Mouse (Mus musculus) limb, embryonic 11.5 days (tissue): ENCODE measurements at regions not wholly inside any gene's neighbourhood (a gene's known extent, or its start where the extent isn't known, plus 50 kb on each side); places are given as distances from the start of the nearest gene placed in this dataset.

Experiments
- ATAC-seq: fragments of 200-750 bp; cut with Nextera tagmentation; 2 replicates; pipeline ENCODE4 v1.8.0; 2017; ENCODE audit warnings: low read depth; ENCODE audit not compliant: insufficient number of reproducible peaks, low FRiP score, low TSS enrichment
- DNase-seq: peaks from one replicate; pipeline ENCODE4 v3.0.0-alpha.2; 2015; ENCODE audit warnings: low spot score
- H3K27ac ChIP-seq: fragments of 300-500 bp; sonication (generic); replicated peaks from 2 replicates; pipeline ENCODE4 v1.5.1; 2014; ENCODE audit warnings: low read depth, mild to moderate bottlenecking, low read length
- H3K27me3 ChIP-seq: fragments of 300-500 bp; sonication (generic); 2 replicates; pipeline ENCODE4 v1.6.1; 2014; ENCODE audit warnings: mild to moderate bottlenecking, low read length, mixed read lengths; ENCODE audit not compliant: control insufficient read depth, insufficient read depth
- H3K36me3 ChIP-seq: fragments of 300-500 bp; sonication (generic); 2 replicates; pipeline ENCODE4 v1.6.1; 2014; ENCODE audit warnings: mild to moderate bottlenecking, low read length, moderate library complexity, mixed read lengths; ENCODE audit not compliant: control insufficient read depth, insufficient read depth
- H3K4me1 ChIP-seq: fragments of 300-500 bp; sonication (generic); 2 replicates; pipeline ENCODE4 v1.6.1; 2014; ENCODE audit warnings: low read length, mixed read lengths; ENCODE audit not compliant: control insufficient read depth, insufficient read depth
- H3K4me2 ChIP-seq: fragments of 300-500 bp; sonication (generic); 2 replicates; pipeline ENCODE4 v1.6.1; 2014; ENCODE audit warnings: low read depth, mild to moderate bottlenecking, moderate library complexity; ENCODE audit not compliant: severe bottlenecking
- H3K4me3 ChIP-seq: fragments of 300-500 bp; sonication (generic); 2 replicates; pipeline ENCODE4 v1.5.1; 2014; ENCODE audit warnings: low read depth, low read length
- H3K9ac ChIP-seq: fragments of 300-500 bp; sonication (generic); 2 replicates; pipeline ENCODE4 v1.6.1; 2014; ENCODE audit warnings: mild to moderate bottlenecking, low read length
- H3K9me3 ChIP-seq: fragments of 300-500 bp; sonication (generic); 2 replicates; pipeline ENCODE4 v1.6.1; 2016; ENCODE audit warnings: low read length; ENCODE audit not compliant: control insufficient read depth
- WGBS: fragments of 180-500 bp; shearing (Covaris S2); extraction: QIAGEN DNeasy Blood & Tissue Kit; methylation state at CpG from one replicate; pipeline ENCODE4 v1.1.7; 2014; 5-methylcytosine and 5-hydroxymethylcytosine counted together

GRCm38 (mm10) chr17:15970481-15971350, 139.9 kb upstream of the Rgmb start:
- H3K36me3 ChIP-seq, result no peaks in the 10 kb centered on the region
- no peak overlapping the region for H3K4me2 ChIP-seq
- H3K27me3 ChIP-seq, result no peaks in the 10 kb centered on the region
- H3K4me1 ChIP-seq, result no peaks in the 10 kb centered on the region
- DNase-seq, result no peak
- no peak for ATAC-seq
- no peak overlapping the region for H3K9ac ChIP-seq
- no peak overlapping the region for H3K27ac ChIP-seq
- H3K9me3 ChIP-seq, result no peaks in the 10 kb centered on the region
- 62% methylated on average over 6 of the region's 6 CpGs for WGBS
- no peak overlapping the region for H3K4me3 ChIP-seq

- WGBS, result 88% methylated on average over 5 of the region's 5 CpGs
- no peak for ATAC-seq
Observed at GRCm38 (mm10) chr17:15968331-15968730, 137.5 kb upstream of the Rgmb start.

GRCm38 (mm10) chr17:15955656-15956055, 124.8 kb upstream of the Rgmb start:
- no peaks in the 10 kb centered on the region for H3K27me3 ChIP-seq

More at GRCm38 (mm10) chr17:15968331-15968730, 137.5 kb upstream of the Rgmb start:
- H3K27ac ChIP-seq, result no peak overlapping the region
- no peaks in the 10 kb centered on the region for H3K9me3 ChIP-seq
- H3K4me3 ChIP-seq, result no peak overlapping the region
- no peaks in the 10 kb centered on the region for H3K4me1 ChIP-seq
- no peak overlapping the region for H3K9ac ChIP-seq
- no peaks in the 10 kb centered on the region for H3K36me3 ChIP-seq
- H3K4me2 ChIP-seq, result no peak overlapping the region
- no peak for DNase-seq
- H3K27me3 ChIP-seq, result no peaks in the 10 kb centered on the region

GRCm38 (mm10) chr17:15951641-15952040, 120.8 kb upstream of the Rgmb start:
- Histone ChIP-seq H3K4me2 (no peak overlapping the region), H3K9ac (no peak overlapping the region), H3K27me3 (no peaks in the 10 kb centered on the region), H3K4me1 (no peaks in the 10 kb centered on the region), H3K4me3 (no peak overlapping the region), H3K9me3 (no peaks in the 10 kb centered on the region), H3K27ac (no peak overlapping the region), H3K36me3 (no peaks in the 10 kb centered on the region)
- no peak for ATAC-seq
- DNase-seq, result no peak
- WGBS, result 87% methylated on average over 3 of the region's 3 CpGs

More at GRCm38 (mm10) chr17:15955656-15956055, 124.8 kb upstream of the Rgmb start:
- Histone ChIP-seq H3K4me3 (no peak overlapping the region), H3K9me3 (no peaks in the 10 kb centered on the region), H3K27ac (no peak overlapping the region), H3K4me2 (no peak overlapping the region), H3K36me3 (no peaks in the 10 kb centered on the region), H3K4me1 (no peaks in the 10 kb centered on the region), H3K9ac (no peak overlapping the region)
- ATAC-seq (no peak), DNase-seq (no peak)
- WGBS, result 77% methylated on average over 2 of the region's 2 CpGs

- Histone ChIP-seq H3K9ac (no peak overlapping the region), H3K27ac (no peak overlapping the region), H3K27me3 (no peaks in the 10 kb centered on the region), H3K4me3 (no peak overlapping the region), H3K4me2 (no peak overlapping the region), H3K9me3 (no peaks in the 10 kb centered on the region), H3K4me1 (no peaks in the 10 kb centered on the region), H3K36me3 (no peaks in the 10 kb centered on the region)
- no peak for DNase-seq
- 81% methylated on average over 6 of the region's 6 CpGs for WGBS
- ATAC-seq, result no peak
Observed at GRCm38 (mm10) chr17:15949753-15950152, 118.9 kb upstream of the Rgmb start.

- Histone ChIP-seq H3K27ac (no peak overlapping the region), H3K9ac (no peak overlapping the region), H3K4me3 (no peak overlapping the region), H3K27me3 (no peaks in the 10 kb centered on the region), H3K4me1 (no peaks in the 10 kb centered on the region), H3K36me3 (no peaks in the 10 kb centered on the region), H3K4me2 (no peak overlapping the region), H3K9me3 (no peaks in the 10 kb centered on the region)
- DNase-seq (no peak), ATAC-seq (no peak)
- WGBS, result 68% methylated on average over 4 of the region's 4 CpGs
Observed at GRCm38 (mm10) chr17:15942378-15942777, 111.5 kb upstream of the Rgmb start.

GRCm38 (mm10) chr17:15918609-15919008, 87.8 kb upstream of the Rgmb start:
- Histone ChIP-seq H3K27me3 (no peaks in the 10 kb centered on the region), H3K4me2 (no peak overlapping the region), H3K27ac (no peak overlapping the region)

GRCm38 (mm10) chr17:15898689-15899419, 68.0 kb upstream of the Rgmb start:
- Histone ChIP-seq H3K9ac (no peak overlapping the region), H3K27me3 (no peaks in the 10 kb centered on the region), H3K9me3 (no peaks in the 10 kb centered on the region), H3K4me2 (no peak overlapping the region), H3K36me3 (no peaks in the 10 kb centered on the region), H3K4me1 (no peaks in the 10 kb centered on the region), H3K27ac (no peak overlapping the region), H3K4me3 (no peak overlapping the region)
- WGBS, result 76% methylated on average over 7 of the region's 7 CpGs
- ATAC-seq, result no peak
- no peak for DNase-seq

More at GRCm38 (mm10) chr17:15918609-15919008, 87.8 kb upstream of the Rgmb start:
- Histone ChIP-seq H3K4me3 (no peak overlapping the region), H3K9me3 (no peaks in the 10 kb centered on the region), H3K9ac (no peak overlapping the region; the same call in 1 of the 2 replicates), H3K4me1 (no peaks in the 10 kb centered on the region), H3K36me3 (no peaks in the 10 kb centered on the region)
- ATAC-seq (peak; percentile 51; the same call in 1 of the 2 replicates), DNase-seq (peak; percentile 21)
- 4% methylated on average over 4 of the region's 4 CpGs for WGBS
